Mouse (Mus musculus) lung, postnatal 36 days (tissue): ENCODE data around the gene Spred2.

Source experiments
- DNase-seq: peaks from one replicate; pipeline ENCODE4 v3.0.0; 2022; ENCODE audit warnings: mixed read lengths

Spred2 gene

GRCm38 (mm10) chr11:19925976-19926842, 2.0 kb downstream of the Spred2 start:
- peak; percentile 66 for DNase-seq

GRCm38 (mm10) chr11:19926843-19927120, 2.6 kb downstream of the Spred2 start:
- DNase-seq = no peak

DNA sequence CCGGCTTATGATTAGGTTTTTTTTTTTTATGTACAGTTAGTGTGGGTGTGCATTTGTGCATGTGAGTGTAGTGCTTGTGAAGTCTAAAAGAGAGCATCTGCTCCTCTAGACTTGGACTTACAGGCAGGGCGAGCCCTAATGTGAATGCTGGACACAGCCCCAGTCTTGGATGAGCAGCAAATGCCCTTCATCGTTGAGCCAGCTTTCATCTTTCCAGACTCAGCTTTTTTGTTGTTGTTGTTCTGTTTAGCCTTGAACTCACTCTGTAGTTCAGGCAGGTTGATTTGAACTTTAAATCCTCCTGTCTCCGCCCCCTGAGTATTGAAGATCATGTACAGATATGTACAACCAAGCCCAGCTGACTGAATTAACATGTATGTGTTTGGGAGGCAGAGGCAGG, 4.5 kb downstream of the Spred2 start:
- no peak for DNase-seq

- no peak for DNase-seq
Observed at GRCm38 (mm10) chr11:19929087-19929865, 5.1 kb downstream of the Spred2 start.

DNA sequence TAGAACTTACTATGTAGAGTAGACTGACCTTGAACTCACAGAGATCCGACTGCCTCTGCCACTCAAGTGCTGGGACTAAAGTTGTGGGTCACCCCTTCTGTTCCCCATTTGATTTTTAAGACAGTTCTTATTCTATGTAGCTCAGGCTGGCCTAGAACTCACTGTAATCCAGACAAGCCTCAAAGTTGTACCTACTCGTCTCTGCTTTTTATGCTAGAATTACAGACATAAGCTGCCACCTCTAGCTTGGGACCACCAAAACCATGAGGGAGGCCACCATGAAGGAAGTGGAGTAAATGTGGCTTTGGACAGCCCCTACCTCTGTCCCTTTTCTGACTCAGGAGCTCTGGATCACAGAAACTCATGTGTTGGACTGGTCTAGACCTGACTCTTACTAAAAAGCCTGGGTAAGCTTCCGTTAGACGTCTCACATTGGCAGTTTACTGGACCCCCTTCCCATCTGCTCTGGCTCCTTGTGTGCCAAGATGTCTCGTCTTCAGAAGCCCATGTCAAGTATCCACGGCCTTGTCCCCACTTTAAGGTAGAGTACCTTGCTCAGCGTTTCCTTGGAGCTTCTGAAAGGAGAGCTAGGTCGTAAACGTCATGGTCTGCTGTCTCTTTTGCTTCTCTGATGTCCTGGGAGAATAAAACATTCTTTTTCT, 7.5 kb downstream of the Spred2 start:
- no peak for DNase-seq

DNA sequence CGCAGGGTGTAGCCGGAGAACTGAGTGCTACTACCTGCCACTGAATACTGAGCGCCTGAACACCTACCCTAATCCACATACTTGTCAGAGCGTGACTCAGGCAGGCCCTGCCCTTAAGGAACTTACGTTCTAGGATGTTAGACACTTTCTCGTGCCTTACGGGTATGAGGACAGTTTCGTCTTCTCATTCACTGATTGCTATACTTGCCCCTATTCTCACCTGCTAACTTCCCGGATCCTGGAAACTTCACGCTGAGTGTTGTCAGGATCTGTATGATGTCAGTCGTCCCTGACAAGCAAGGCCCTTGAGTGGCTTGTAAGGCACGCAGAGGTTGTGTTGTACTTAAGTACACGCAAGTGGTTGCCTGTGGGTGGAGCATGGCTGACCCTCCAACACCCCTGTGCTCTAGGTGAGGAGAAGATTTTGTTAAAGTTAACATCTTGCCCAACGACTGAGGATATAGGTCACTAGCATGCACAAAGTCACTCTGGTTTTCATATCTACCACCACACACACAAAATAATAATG, 8.9 kb downstream of the Spred2 start:
- peak; percentile 38 for DNase-seq

DNA sequence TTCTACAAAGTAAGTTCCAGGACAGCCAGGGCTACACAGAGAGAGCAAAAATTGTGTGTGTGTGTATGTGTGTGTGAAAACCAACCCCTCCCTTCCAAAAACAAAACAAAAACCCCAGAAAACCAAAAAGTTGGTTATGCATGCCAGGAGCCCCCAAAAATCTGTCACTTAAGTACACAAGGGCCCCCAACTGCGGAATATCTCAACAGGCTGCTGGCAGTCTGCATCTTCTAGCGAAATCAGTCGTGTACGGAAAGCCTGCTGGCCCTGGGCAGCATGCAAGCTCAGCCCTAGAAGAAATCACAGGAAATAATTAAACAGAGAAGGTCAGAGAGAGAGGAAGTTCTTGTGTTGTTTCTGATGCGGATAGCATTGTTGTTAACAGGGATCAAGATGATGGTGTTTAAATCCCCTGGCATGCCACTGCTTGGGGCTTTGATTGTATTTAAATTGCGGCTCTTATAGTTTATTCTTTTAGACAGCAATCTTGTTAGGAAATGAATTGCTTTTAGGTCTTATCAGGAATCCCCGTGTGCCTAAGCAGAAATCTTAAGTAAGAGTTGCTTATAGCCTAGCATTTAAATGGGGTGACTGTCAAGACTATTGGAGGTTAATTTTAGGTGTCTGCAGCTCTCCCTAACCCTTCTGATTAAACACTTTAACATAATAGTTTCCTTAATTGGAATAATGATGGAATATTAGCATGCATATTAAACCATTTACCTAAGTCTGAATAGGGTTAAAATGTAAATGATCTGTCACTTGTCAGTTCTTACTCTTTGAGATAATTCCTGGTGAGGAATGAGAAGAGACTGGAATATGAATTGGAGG, 11.6 kb downstream of the Spred2 start:
- no peak for DNase-seq

DNA sequence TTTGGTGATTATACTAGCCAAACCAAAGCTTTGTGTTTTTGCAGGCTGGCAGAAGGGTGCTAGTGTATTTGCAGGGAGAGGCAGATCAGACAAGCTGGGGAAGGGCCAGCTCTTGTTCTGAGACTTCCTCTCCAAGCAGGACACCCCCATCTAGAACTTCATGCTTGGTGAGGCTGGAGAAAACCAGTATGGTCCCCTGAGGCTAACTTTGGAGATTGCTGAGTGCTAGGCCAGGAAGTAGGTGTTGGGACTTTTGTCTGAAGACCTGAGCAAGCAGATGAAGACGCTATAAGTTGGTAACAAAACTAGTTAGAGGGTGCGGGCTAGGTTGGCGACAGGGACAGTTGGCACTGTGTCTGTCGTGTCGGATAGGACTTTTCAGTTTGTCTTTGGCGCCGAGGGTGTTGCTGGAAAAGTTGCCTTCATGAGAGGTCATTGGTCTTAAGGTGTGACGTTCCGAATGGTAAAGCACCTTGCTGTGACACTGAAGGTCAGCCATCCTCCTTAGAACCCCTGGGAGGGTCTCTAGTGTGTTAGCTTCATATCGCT, 14.4 kb downstream of the Spred2 start:
- DNase-seq = no peak

- DNase-seq = no peak
Observed at GRCm38 (mm10) chr11:19939305-19939730, 15.1 kb downstream of the Spred2 start.

DNA sequence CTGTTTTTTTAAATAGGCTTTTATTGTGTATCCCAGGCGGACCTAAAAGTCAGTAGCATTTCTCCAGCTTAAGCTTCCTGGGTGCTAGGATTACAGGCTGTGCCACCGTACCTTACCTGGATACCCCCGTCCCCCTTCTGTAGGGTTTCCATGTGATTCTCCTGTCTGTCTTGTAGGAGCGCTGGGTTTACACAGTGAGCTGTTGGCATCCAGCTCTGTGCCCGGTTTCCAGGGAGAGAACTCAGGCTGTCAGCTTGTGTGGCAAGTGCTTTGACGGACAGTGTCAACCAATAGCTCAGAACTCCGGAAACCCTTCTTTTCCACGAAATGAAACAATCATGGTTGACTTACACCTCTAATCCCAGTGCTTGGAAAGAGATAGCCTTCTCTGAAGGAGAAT, 15.7 kb downstream of the Spred2 start:
- no peak for DNase-seq

GRCm38 (mm10) chr11:19941156-19941777, 17.1 kb downstream of the Spred2 start:
- DNase-seq = no peak

GRCm38 (mm10) chr11:19941978-19942377, 17.8 kb downstream of the Spred2 start:
- no peak for DNase-seq

DNA sequence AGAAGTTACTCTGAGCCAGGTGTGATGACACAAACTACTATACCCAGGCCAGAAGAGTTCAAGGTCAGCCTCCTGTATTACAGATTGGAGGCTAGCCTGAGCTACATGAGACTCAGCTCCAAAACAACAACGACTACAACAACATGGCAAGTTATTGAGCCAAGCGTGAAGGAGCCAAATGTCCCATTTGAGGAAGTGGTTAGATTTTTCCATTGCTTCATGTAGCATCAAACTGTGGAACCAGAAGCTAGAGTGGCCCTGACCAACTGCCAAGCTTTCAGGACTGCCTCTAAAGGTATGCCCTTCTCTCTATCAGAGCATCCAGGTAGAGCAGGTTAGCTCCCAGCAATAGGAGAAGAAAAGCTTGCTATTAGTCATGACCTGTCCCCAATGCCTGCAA, 19.6 kb downstream of the Spred2 start:
- no peak for DNase-seq

DNA sequence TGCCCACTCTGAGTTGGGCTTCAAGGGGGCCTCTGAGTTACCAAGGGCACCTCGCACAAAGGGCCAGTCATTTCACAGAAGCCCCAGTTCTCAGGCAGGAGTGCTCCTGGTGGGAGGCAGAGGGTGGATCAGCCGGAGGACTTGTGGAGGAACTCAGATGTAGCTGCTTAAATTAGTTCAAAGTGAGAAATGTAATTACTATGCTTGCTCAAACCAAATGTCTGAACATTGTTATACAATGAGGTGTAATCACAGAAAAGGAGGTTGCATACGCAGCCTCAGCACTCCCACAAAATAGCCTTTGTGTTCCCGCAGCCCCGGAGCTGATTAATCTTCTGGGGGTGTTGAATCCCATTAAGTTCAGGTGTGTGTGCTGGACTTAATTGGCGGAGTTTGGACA, 20.5 kb downstream of the Spred2 start:
- no peak for DNase-seq

DNA sequence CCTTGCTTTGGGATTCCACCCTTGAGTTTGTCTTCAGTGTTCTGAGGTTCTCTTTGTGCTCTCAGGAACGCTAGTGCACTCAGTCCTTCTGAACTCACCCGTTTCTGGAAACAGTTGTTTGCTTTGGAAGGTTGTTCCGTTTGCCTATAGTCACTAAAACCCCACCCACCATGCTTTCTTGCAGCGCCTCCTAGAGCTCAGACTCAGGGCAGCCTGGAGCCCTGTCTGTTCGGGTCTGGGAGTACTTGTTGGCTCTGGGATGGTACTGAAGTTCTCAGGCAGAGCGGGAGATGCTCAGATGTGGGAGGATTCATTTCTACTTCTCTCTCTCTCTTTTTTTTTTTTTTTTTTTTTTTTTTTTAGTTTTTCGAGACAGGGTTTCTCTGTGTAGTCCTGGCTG, 22.5 kb downstream of the Spred2 start:
- DNase-seq = no peak

DNA sequence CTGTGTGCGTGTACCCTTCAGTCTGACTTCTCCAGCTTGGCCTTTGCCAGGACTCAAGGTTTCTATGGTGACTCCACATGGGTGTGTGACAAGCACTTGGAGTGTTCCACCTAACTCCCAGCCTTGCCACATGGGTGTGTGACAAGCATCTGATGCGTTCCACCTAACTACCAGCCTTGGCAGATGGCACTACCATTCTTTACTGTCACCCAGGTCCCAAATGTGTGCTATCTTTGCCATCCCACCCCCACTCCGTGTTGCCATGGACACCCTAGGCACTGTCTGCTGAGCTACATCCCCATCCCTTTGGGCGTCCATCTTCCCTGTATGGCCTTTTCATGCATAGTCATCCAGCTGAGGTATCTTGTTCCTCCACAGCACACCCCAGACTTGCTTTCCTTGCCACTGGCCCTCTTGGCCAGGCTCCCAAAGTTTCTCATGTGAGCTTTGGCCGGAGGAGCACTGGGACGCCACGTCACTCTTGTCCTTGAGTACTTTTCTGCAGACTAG, 23.5 kb downstream of the Spred2 start:
- DNase-seq = peak; percentile 35

DNA sequence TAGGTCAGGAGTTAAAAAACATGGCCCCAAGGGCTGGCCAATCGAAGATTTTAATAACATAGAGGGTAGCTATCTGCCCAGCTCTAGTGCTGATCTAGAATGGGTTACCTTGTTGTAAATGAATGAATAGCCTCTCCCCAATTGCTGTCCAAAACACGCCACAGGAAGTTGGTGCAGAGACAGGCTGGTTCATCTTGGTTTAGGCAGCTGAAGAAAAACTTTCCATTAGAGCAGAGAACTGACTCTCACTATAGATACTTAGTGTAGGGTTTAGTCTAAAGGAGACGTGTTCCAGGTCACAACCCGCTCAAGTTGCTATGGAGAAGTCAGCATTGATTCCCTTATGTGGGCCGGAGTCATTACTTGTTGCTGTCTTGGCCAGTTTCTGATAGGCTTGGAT, 25.6 kb downstream of the Spred2 start:
- no peak for DNase-seq

- DNase-seq = no peak
Observed at GRCm38 (mm10) chr11:19950169-19950568, 26.0 kb downstream of the Spred2 start.

DNA sequence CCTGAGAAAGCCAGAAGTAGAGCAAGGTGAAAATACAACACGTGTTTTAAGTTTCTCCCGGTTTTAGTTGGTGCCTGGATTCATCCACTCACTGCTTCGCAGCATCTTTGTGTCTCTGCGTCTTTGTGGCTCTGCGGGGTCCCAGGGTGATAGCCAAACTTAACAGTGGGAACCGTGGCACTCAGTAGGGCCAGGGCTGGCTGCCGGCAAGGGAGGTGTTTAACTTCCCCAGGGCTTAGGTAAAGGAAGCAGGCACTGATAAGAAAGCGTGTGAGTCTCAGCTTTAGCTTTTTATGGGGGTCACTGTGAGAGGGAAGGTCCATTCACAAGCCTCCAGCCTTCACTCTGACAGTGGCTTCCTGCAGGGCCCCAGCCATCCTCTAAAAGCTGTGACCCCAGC, 28.8 kb downstream of the Spred2 start:
- no peak for DNase-seq

DNA sequence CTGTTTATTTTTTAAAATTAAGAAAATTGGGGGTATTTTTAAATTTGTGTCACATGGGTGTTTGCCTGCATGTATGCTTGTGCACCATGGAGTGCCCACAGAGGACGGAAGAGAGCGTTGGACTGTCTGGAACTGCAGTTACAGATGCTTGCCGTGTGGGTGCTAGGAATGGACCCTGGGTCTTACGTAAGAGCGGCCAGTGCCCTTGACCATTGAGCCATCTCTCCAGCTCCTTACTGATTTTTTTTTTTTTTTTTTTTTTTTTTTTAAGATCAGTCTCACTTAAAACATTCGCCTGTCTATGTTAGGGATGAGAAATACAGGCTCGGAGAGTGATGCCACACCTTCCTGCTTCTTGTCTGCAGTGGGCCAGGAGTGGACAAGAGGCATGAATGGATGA, 29.7 kb downstream of the Spred2 start:
- no peak for DNase-seq

DNA sequence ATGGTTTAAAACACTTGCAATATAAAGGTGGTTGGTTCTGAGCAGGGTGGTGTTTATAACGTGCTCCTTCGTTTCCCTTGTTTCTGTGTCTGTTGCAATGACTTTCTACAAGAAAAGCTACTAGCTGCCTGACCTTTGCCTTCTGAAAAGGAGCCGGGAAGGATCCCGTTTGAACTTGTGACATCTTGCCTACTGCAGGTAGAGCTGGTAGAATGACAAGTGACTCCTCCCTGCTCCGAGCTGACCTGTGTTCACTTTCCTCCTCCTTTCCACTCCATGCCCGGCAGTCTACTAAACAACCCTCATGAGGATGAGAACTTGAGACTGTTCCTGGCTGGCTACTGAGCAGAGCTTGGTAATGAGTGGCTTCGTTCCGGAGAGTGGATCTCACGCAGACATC, 30.9 kb downstream of the Spred2 start:
- no peak for DNase-seq

GRCm38 (mm10) chr11:19955701-19956100, 31.5 kb downstream of the Spred2 start:
- no peak for DNase-seq
